Mouse (Mus musculus): ENCODE results near the gene Wfdc18.

- TF ChIP-seq CHD2 (IDR thresholded peaks at IDR 0.05; ENCODE audit: low read depth, low read length) = no peak
- TF ChIP-seq ZC3H11A (IDR thresholded peaks at IDR 0.05; ENCODE audit: borderline replicate concordance, low read depth, low read length) = no peak
- no peak for TF ChIP-seq ZNF384 (IDR thresholded peaks at IDR 0.05; ENCODE audit: low read depth, low read length)
Observed at GRCm38 (mm10) chr11:83692008-83692407, 16.8 kb upstream of the Wfdc18 start.

Data from ES-E14 (cell line).